In genomic region chr7:73399501-73400044, GRCm38 (mm10) we compare ENCODE assay signal across 8 mouse cellular contexts. TPM values are rescaled to one million over a fixed set of nuclear protein-coding genes. Genes with fewer than 3 reads are reported as not detected.
DNase-seq lines count a peak whose midpoint lies in the region; ATAC-seq and TF ChIP-seq lines count a peak whose summit lies in the region.

No protein-coding gene starts in this region.

- ATAC-seq in hindbrain, postnatal 0 days: peak; percentile 73
- peak; percentile 55 for ATAC-seq in limb, embryonic 13.5 days (ENCODE audit: low FRiP score, low read depth)
- peak; percentile 72 for ATAC-seq in midbrain, embryonic 12.5 days (ENCODE audit: low FRiP score, low read depth)

- H3K4me1 ChIP-seq in hindbrain, postnatal 0 days (ENCODE audit: insufficient read depth, low read length): peaks cover 18% of the 10 kb centered on the region; the same call in 1 of the 2 replicates
- peaks cover 84% of the 10 kb centered on the region for H3K4me1 ChIP-seq in limb, embryonic 13.5 days
- peaks cover 87% of the 10 kb centered on the region for H3K4me1 ChIP-seq in midbrain, embryonic 12.5 days

- H3K9ac ChIP-seq in hindbrain, postnatal 0 days (replicated peaks; ENCODE audit: low read length): peak overlapping the region; percentile 37; the same call in 1 of the 2 replicates
- peak overlapping the region; percentile 50 for H3K9ac ChIP-seq in limb, embryonic 13.5 days
- peak overlapping the region; percentile 55 for H3K9ac ChIP-seq in midbrain, embryonic 12.5 days (replicated peaks)

- DNase-seq in ovary, postnatal 36 days (ENCODE audit: low spot score): peak; percentile 66
- DNase-seq in ovary, postnatal 10 days (ENCODE audit: low spot score): no peak
- DNase-seq in cerebellum, adult 9-11 months: peak; percentile 75
- peak; percentile 73 to 81 for DNase-seq in frontal cortex, postnatal 36 days (ENCODE audit: low spot score in 2 of 2)
- peak; percentile 89 for DNase-seq in hindbrain, postnatal 0 days (ENCODE audit: low spot score)
- peak; percentile 42 for DNase-seq in telencephalon, adult 2 months (ENCODE audit: low read depth, low spot score)

- no peaks in the 10 kb centered on the region for H3K9me3 ChIP-seq in hindbrain, postnatal 0 days (ENCODE audit: low read length)
- H3K9me3 ChIP-seq in limb, embryonic 13.5 days: no peaks in the 10 kb centered on the region
- no peaks in the 10 kb centered on the region for H3K9me3 ChIP-seq in midbrain, embryonic 12.5 days

- peak overlapping the region; percentile 63 for H3K4me2 ChIP-seq in hindbrain, postnatal 0 days (ENCODE audit: low read depth, low read length)
- H3K4me2 ChIP-seq in limb, embryonic 13.5 days (replicated peaks): peak overlapping the region; percentile 65
- H3K4me2 ChIP-seq in midbrain, embryonic 12.5 days (replicated peaks): peak overlapping the region; percentile 86

- WGBS in hindbrain, postnatal 0 days: 3% methylated on average over 19 of the region's 19 CpGs
- WGBS in limb, embryonic 13.5 days: 1% methylated on average over 19 of the region's 19 CpGs
- 2% methylated on average over 19 of the region's 19 CpGs for WGBS in midbrain, embryonic 12.5 days

- no peaks in the 10 kb centered on the region for H3K36me3 ChIP-seq in hindbrain, postnatal 0 days (ENCODE audit: insufficient read depth, low read length)
- peaks cover 29% of the 10 kb centered on the region for H3K36me3 ChIP-seq in limb, embryonic 13.5 days
- H3K36me3 ChIP-seq in midbrain, embryonic 12.5 days: peaks cover 23% of the 10 kb centered on the region

- H3K4me3 ChIP-seq in hindbrain, postnatal 0 days (ENCODE audit: low read length): peak overlapping the region; percentile 31
- H3K4me3 ChIP-seq in limb, embryonic 13.5 days: peak overlapping the region; percentile 32
- H3K4me3 ChIP-seq in midbrain, embryonic 12.5 days: peak overlapping the region; percentile 30

- H3K27ac ChIP-seq in hindbrain, postnatal 0 days: peak overlapping the region; percentile 70
- peak overlapping the region; percentile 23; the same call in 1 of the 2 replicates for H3K27ac ChIP-seq in limb, embryonic 13.5 days
- H3K27ac ChIP-seq in midbrain, embryonic 12.5 days (replicated peaks): peak overlapping the region; percentile 91

- peak; percentile 83 for TF ChIP-seq CTCF in hindbrain, postnatal 0 days (IDR thresholded peaks at IDR 0.05; ENCODE audit: low read depth)

- H3K27me3 ChIP-seq in hindbrain, postnatal 0 days (ENCODE audit: insufficient read depth, low read length): no peaks in the 10 kb centered on the region
- H3K27me3 ChIP-seq in limb, embryonic 13.5 days: no peaks in the 10 kb centered on the region
- no peaks in the 10 kb centered on the region for H3K27me3 ChIP-seq in midbrain, embryonic 12.5 days

RNA-seq across cellular contexts. Expression of gene Rgma, which starts 24.3 kb away (rescaled TPM):
- total RNA-seq in hindbrain, postnatal 0 days (2014; rRNA removed): 139 and 147 TPM in 2 replicates
- polyA plus RNA-seq in hindbrain, postnatal 0 days (2015; fragmentation: Nextera tagmentation; extraction: Ambion mirVana): 33.7 and 36.5 TPM in 2 replicates
- polyA plus RNA-seq in limb, embryonic 13.5 days (2015; fragmentation: Nextera tagmentation; extraction: Ambion mirVana): 25.3 and 25.6 TPM in 2 replicates
- 55.7 and 62.9 TPM in 2 replicates for polyA plus RNA-seq in midbrain, embryonic 12.5 days (2016; fragmentation: Nextera tagmentation; extraction: Ambion mirVana)

Comparison
In these comparisons a context has a peak if more than half of its experiments do, and no peak if none do; other contexts are left out.
1. H3K27ac ChIP-seq: peak in every context shown above with its lines; median percentile 91 in midbrain, embryonic 12.5 days; 70 in hindbrain, postnatal 0 days; 23 in limb, embryonic 13.5 days.